Mouse (Mus musculus) liver, postnatal 0 days (tissue): Measurements from ENCODE around the gene Nfe2l2. TPM values are rescaled to one million over a fixed set of nuclear protein-coding genes. Genes with fewer than 3 reads are reported as not detected.
A peak's percentile ranks its signal among the peaks of the same experiment; 100 is the strongest.

Source experiments
- ATAC-seq: fragments of 200-750 bp; cut with Nextera tagmentation; 2 replicates; pipeline ENCODE4 v1.8.0; 2017; ENCODE audit warnings: mild to moderate bottlenecking, moderate library complexity
- DNase-seq: peaks from one replicate; pipeline ENCODE4 v3.0.0-alpha.2; 2016
- H3K27ac ChIP-seq: fragments of 300-500 bp; sonication (generic); 2 replicates; pipeline ENCODE4 v1.5.1; 2014; ENCODE audit warnings: antibody characterized with exemption, moderate library complexity, mild to moderate bottlenecking, low read depth
- H3K27me3 ChIP-seq: fragments of 300-500 bp; sonication (generic); 2 replicates; pipeline ENCODE4 v1.6.1; 2014; ENCODE audit warnings: low read length, control low read depth, mixed read lengths; ENCODE audit not compliant: insufficient read depth
- H3K36me3 ChIP-seq: fragments of 300-500 bp; sonication (generic); replicated peaks from 2 replicates; pipeline ENCODE4 v1.6.1; 2014; ENCODE audit warnings: mild to moderate bottlenecking, control low read depth, low read length, moderate library complexity, mixed read lengths; ENCODE audit not compliant: insufficient read depth
- H3K4me1 ChIP-seq: fragments of 300-500 bp; sonication (generic); 2 replicates; pipeline ENCODE4 v1.6.1; 2014; ENCODE audit warnings: antibody characterized with exemption, mild to moderate bottlenecking, control low read depth; ENCODE audit not compliant: insufficient read depth
- H3K4me2 ChIP-seq: fragments of 300-500 bp; sonication (generic); 2 replicates; pipeline ENCODE4 v1.6.1; 2014; ENCODE audit warnings: low read depth, mild to moderate bottlenecking, low read length, moderate library complexity, mixed read lengths
- H3K4me3 ChIP-seq: fragments of 300-500 bp; sonication (generic); 2 replicates; pipeline ENCODE4 v1.5.1; 2014; ENCODE audit warnings: low read depth, low read length
- H3K9ac ChIP-seq: fragments of 300-500 bp; sonication (generic); replicated peaks from 2 replicates; pipeline ENCODE4 v1.6.1; 2014; ENCODE audit warnings: mild to moderate bottlenecking, moderate library complexity
- H3K9me3 ChIP-seq: fragments of 300-500 bp; sonication (generic); 2 replicates; pipeline ENCODE4 v1.6.1; 2016; ENCODE audit warnings: mild to moderate bottlenecking, control low read depth, low read length, mixed read lengths
- CTCF ChIP-seq: sonication (generic); IDR thresholded peaks from 2 replicates; pipeline ENCODE4 v1.5.1; 2016; ENCODE audit warnings: antibody characterized with exemption, low read depth
- EP300 ChIP-seq: IDR thresholded peaks from 2 replicates; pipeline ENCODE4 v1.6.1; 2016; ENCODE audit warnings: antibody characterized with exemption, low read depth, mild to moderate bottlenecking
- WGBS: fragments of 180-500 bp; shearing (Covaris S2); extraction: QIAGEN DNeasy Blood & Tissue Kit; methylation state at CpG from one replicate; pipeline ENCODE4 v1.1.7; 2014; ENCODE audit not compliant: insufficient replicate concordance; 5-methylcytosine and 5-hydroxymethylcytosine counted together
- polyA plus RNA-seq: library from polyadenylated mRNA; unstranded; fragments of >200 nt; fragmentation: Nextera tagmentation; extraction: Ambion mirVana; gene quantifications from 2 replicates; pipeline ENCODE4 v1.2.1, GENCODE M21; 2015

The Nfe2l2 gene
- polyA plus RNA-seq, 1 experiment from 2014 or later: 58.7 TPM

GRCm38 (mm10) chr2:75659629-75659960 lies 44.8 kb downstream of the Nfe2l2 start:
- H3K36me3 ChIP-seq: peaks cover 32% of the 10 kb centered on the region
- DNase-seq: peak; percentile 95
- H3K27ac ChIP-seq: peak overlapping the region; percentile 99
- H3K4me2 ChIP-seq: peak overlapping the region; percentile 84
- H3K4me1 ChIP-seq: peaks cover 14% of the 10 kb centered on the region
- ATAC-seq: peak; percentile 74
- no peaks in the 10 kb centered on the region for H3K9me3 ChIP-seq
- under 1% methylated on average over 39 of the region's 47 CpGs for WGBS
- TF ChIP-seq EP300 (no peak), CTCF (no peak)
- H3K27me3 ChIP-seq: no peaks in the 10 kb centered on the region
- H3K9ac ChIP-seq: peak overlapping the region; percentile 99
- peak overlapping the region; percentile 97 for H3K4me3 ChIP-seq

GRCm38 (mm10) chr2:75658727-75659628 lies 45.5 kb downstream of the Nfe2l2 start, which contains the start of gene Hnrnpa3:
Gene Hnrnpa3 (plus strand): TSS chr2:75659261.
- peak within 1 kb of the TSS; percentile 99 for H3K27ac ChIP-seq
- H3K4me1 ChIP-seq: peaks cover 14% of the 10 kb centered on the region
- under 1% methylated on average over 75 of the region's 102 CpGs for WGBS

GRCm38 (mm10) chr2:75657907-75658691 lies 46.3 kb downstream of the Nfe2l2 start:
- peak overlapping the region; percentile 90 for H3K4me2 ChIP-seq
- H3K36me3 ChIP-seq: peaks cover 18% of the 10 kb centered on the region
- peaks cover 14% of the 10 kb centered on the region for H3K4me1 ChIP-seq
- ATAC-seq: no peak
- H3K4me3 ChIP-seq: peak overlapping the region; percentile 97
- no peaks in the 10 kb centered on the region for H3K9me3 ChIP-seq
- H3K27me3 ChIP-seq: no peaks in the 10 kb centered on the region
- 8% methylated on average over 18 of the region's 18 CpGs for WGBS
- peak overlapping the region; percentile 94 for H3K9ac ChIP-seq
- peak overlapping the region; percentile 98 for H3K27ac ChIP-seq
- DNase-seq: peak; percentile 43
- no peak; the same call in 1 of the 2 replicates for TF ChIP-seq EP300
- no peak for TF ChIP-seq CTCF

More at GRCm38 (mm10) chr2:75658727-75659628, 45.5 kb downstream of the Nfe2l2 start, which contains the start of gene Hnrnpa3:
- H3K27me3 ChIP-seq: no peaks in the 10 kb centered on the region
- peak; percentile 4; the same call in 1 of the 2 replicates for TF ChIP-seq CTCF
- TF ChIP-seq EP300: peak; percentile 29; the same call in 1 of the 2 replicates
- peaks cover 27% of the 10 kb centered on the region for H3K36me3 ChIP-seq
- peak; percentile 98 for DNase-seq
- H3K4me3 ChIP-seq: peak within 1 kb of the TSS; percentile 97
- peak within 1 kb of the TSS; percentile 99 for H3K9ac ChIP-seq
- ATAC-seq: peak; percentile 93
- H3K4me2 ChIP-seq: peak within 1 kb of the TSS; percentile 90
- no peaks in the 10 kb centered on the region for H3K9me3 ChIP-seq

GRCm38 (mm10) chr2:75656924-75657323 lies 47.5 kb downstream of the Nfe2l2 start:
- Histone ChIP-seq H3K36me3 (peaks cover 7% of the 10 kb centered on the region), H3K9ac (no peak overlapping the region), H3K4me3 (no peak overlapping the region), H3K4me1 (peaks cover 14% of the 10 kb centered on the region), H3K4me2 (no peak overlapping the region), H3K9me3 (no peaks in the 10 kb centered on the region), H3K27ac (peak overlapping the region; percentile 98; the same call in 1 of the 2 replicates), H3K27me3 (no peaks in the 10 kb centered on the region)
- 80% methylated on average over 5 of the region's 5 CpGs for WGBS
- DNase-seq (no peak), ATAC-seq (no peak)
- TF ChIP-seq EP300 (no peak), CTCF (no peak)

GRCm38 (mm10) chr2:75654679-75655078 lies 49.8 kb downstream of the Nfe2l2 start:
- no peak overlapping the region for H3K27ac ChIP-seq
- no peak overlapping the region for H3K4me2 ChIP-seq
- no peak overlapping the region for H3K9ac ChIP-seq
- ATAC-seq (no peak), DNase-seq (no peak)
- no peaks in the 10 kb centered on the region for H3K27me3 ChIP-seq
- WGBS: 89% methylated on average over 1 of the region's 1 CpGs
- no peaks in the 10 kb centered on the region for H3K9me3 ChIP-seq
- H3K36me3 ChIP-seq: no peaks in the 10 kb centered on the region
- TF ChIP-seq CTCF: no peak
- no peak for TF ChIP-seq EP300
- H3K4me1 ChIP-seq: peaks cover 10% of the 10 kb centered on the region
- H3K4me3 ChIP-seq: no peak overlapping the region

GRCm38 (mm10) chr2:75653150-75653549 lies 51.3 kb downstream of the Nfe2l2 start:
- no peak for ATAC-seq
- Histone ChIP-seq H3K27ac (no peak overlapping the region), H3K4me2 (no peak overlapping the region), H3K27me3 (no peaks in the 10 kb centered on the region), H3K4me3 (no peak overlapping the region), H3K36me3 (no peaks in the 10 kb centered on the region), H3K4me1 (peaks cover 10% of the 10 kb centered on the region), H3K9me3 (no peaks in the 10 kb centered on the region), H3K9ac (no peak overlapping the region)
- TF ChIP-seq EP300 (no peak), CTCF (no peak)
- no peak for DNase-seq
